Mouse (Mus musculus) hematopoietic stem cell, adult 5-6 weeks (primary cell): ENCODE measurements at regions not wholly inside any gene's neighbourhood (a gene's known extent, or its start where the extent isn't known, plus 50 kb on each side); places are given as distances from the start of the nearest gene placed in this dataset.

ENCODE experiments used
- ATAC-seq, 2 experiments: fragments of 125-278 bp in 1 of 2; replicated peaks in 1 of 2; 2 replicates each; pipeline ENCODE4 v1.8.0; 2016 to 2017; ENCODE audit warnings: inconsistent platforms in 2 of 2, mild to moderate bottlenecking in 2 of 2, moderate number of reproducible peaks in 2 of 2, low read depth in 1 of 2, moderate TSS enrichment in 1 of 2; ENCODE audit not compliant: low FRiP score in 2 of 2, poor library complexity in 2 of 2, severe bottlenecking in 2 of 2, insufficient read depth in 1 of 2, low TSS enrichment in 1 of 2

DNA sequence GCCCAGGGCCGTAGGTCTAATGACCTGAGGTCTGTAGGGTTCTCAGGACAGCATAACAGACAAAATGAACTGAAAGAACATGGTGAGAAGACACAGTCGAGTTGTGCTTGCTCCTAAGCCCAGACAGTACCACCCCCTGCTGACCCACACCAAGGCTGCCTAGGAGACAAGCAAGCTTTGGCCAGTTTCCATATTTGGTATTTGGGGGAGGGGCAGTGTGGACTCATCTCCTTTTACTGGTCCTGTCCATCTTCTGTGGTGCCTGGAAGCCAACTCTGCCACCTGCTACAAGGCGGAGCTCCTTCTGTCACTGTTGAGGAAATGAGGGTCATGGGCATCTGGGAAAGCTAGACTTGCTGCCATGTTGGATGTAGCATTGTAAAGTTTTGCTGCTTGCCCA, 68.9 kb downstream of the Tex29 start:
- no peak for ATAC-seq

DNA sequence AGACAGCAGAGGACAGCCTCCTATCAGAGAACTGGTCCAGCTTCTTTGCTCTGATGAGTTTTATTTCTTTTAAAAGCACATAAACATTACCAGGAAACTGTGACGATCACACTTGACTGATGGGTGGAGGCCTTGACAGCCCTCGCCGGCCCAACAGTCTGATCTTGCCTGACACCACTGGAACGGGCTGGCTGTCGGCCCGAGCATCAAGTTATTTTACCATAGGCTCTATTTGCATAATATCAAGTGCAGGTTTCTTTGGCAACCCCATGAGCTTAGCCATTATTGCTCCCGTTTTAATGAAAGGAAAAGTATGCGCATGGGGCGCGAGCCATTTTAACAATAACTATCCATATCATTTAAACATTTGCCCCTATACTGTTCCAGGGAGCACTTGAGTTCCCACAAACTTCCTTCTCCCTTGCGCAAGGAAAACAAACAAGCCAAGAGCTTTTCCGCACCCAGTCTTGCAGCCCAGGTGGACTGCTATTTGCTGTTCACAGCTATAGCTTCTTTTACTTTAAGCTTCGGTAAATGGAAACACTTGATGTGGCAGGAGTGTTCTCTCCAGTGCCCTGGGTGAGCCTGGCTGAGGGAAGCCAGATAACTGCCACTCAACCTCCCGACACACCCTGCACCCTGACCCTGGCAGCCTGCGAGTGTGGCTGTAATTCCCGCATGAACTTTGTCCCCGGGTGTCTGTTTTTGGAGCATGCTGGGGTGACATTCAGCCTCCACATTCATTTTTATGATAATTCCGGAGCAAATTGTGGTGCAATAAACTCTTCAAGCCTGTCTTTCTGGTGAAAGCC, 71.6 kb downstream of the Tex29 start:
- ATAC-seq: no peak

DNA sequence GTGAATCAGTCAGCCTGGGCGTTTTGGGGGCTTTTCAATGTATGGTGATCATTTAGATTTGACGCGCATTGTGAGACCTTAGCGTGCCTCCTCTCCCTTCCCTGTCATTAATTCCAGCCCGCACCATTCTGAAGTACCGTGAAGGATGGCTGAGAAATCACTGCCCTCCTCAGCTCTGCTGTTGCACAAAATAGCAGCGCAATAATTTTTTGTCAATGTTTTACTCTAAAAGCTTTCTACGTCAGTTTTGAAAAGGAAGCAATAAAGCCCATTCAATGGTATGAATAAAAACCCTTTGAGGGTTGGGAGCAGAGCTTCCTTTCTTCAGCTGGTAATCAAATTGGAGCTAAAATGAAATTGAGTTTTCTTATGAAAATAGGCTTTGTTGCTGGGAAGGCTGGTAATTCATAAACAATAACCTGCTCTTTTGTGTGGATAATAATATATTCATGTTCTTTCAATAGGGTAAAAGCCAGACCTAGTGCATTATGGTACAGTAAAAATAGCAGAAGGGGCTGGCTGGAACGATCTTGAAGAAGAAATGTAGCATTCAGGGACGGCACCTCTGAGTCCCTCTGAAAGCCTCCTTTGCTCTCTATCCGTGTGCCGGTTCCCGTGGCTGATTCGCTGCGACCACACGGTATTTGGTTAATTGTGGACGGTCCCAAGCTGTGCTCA, 72.3 kb downstream of the Tex29 start:
- no peak for ATAC-seq

DNA sequence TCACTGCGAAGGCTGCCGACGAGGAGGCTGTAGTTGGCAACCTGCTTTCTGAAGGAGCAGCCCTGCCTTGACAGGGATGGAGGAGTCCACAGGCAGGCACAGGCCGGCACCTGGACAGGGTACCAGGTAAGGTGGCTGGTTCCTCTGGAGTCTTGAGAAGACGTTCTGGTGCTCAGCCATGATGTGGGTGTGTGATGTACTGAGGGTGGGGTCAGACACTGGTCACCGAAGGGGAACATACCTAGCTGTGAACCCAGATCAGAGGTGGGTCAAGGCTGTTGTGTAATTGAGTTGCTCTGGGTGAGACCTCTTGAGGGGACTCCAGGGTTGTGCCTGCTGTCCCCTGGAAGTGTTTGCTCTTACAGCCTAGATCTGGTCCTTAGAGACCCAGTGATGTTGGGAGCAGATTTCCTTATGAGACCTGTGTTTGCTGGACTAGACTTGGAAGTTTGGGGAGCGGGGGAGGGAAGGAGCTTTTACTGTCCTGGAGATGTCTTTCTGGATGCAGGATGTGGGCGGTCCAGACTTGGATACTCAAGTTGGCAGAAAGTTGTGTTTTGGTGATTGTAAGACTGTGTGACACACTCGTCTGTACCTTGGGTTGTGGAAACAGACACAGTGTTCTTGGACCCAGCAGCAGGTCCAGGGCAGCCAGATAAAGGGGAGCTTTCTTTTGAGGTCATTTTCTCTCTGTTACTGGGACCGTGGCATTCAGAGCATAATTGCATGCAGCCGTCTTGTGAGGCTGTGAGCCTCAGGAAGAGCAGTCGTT, 73.0 kb downstream of the Tex29 start:
- no peak for ATAC-seq

DNA sequence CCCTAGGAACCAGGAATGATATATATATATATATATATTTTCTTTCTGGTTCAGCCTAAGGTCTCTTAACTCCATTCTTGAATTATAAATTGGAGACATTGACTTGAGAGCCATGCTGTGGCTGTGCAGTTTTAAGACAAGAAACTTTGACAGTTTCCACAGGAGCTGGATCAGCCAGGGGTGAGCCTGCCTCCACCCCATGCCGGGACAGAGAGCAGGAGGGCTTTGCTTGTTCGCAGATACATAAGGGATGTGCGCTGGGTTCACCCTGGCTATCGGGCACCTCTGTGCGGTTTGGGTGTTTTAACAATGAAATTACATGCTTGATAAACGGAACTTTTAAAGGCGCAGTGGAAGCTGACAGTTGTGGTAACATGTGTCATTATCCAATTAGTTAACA, 73.9 kb downstream of the Tex29 start:
- no peak for ATAC-seq

GRCm38 (mm10) chr8:11914681-11915474, 74.6 kb downstream of the Tex29 start:
- ATAC-seq: no peak

DNA sequence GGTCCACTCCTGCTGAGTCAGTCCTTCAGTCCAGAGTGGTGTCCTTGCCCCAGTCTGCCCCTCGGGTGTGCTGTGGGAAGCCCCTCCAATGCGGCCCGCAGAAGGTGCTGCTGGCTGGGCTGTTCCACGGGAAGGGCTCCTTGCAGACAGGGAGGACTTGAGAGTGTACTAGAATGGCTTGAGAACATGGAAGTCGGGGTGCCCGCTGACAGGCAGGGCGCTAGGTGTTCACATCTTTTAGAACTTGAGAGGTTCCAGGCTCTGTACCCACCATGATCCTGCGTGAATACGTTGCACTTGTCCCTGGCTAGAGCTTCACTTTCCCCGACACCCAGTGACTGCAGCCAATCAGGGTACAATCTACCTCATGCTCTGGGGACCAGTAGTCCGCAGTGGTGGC, 75.4 kb downstream of the Tex29 start:
- no peak for ATAC-seq

GRCm38 (mm10) chr8:11919876-11920275, 79.6 kb downstream of the Tex29 start:
- ATAC-seq: no peak

DNA sequence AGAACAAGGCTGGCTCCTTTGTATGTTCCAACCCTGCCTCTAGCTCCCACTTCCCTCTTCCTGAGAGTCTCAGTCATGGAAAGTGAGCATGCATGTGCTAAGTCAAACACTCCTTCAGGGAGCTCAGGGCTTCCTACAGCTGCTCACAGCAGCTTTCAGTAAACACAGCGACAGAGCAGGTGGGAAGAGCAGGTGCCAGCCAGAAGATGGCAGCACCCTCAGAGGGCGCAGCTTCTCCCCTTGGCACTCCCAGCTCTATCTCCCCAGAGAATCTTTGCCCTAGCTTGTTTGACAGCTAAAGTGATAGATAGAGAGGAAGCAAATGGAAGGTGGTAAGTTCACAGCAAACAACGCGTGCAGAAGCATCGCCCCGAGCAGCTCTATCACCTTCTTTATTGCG, 82.8 kb downstream of the Tex29 start:
- ATAC-seq: no peak

GRCm38 (mm10) chr8:11924165-11924564, 83.9 kb downstream of the Tex29 start:
- peak; percentile 49 to 61; a peak in 1 of 4 replicates for ATAC-seq

GRCm38 (mm10) chr8:11942892-11943332, 102.6 kb downstream of the Tex29 start:
- peak; percentile 69 to 83 for ATAC-seq

GRCm38 (mm10) chr8:11947766-11948165, 107.5 kb downstream of the Tex29 start:
- ATAC-seq: no peak

DNA sequence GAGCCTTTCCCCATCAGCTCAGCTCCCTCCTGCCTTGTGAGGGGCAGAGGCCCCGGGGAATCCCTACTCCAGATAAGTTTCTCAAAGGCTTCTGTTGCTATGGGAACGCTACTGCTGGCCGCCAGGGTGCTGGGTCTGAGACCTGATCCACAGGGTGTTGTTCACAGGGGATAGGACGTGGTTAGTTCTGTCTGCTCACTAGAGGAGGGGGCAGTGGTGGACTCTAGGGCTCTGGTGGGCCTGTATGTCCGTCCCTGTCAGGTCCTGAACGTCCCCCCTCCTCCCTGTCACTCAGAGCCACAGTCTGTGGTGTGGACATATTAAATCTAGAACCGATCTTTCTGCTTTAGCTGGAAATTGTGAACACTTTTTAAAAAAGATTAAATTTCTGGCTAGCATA, 116.0 kb downstream of the Tex29 start:
- ATAC-seq: no peak

- ATAC-seq: peak; percentile 27 to 42; a peak in 1 of 4 replicates
These were observed 116.9 kb downstream of the Tex29 start for GRCm38 (mm10) chr8:11957046-11957783.

- no peak for ATAC-seq
These were observed 117.9 kb downstream of the Tex29 start for GRCm38 (mm10) chr8:11958176-11958575.

- ATAC-seq: no peak
These were observed 119.2 kb downstream of the Tex29 start for GRCm38 (mm10) chr8:11959466-11959865.

- no peak for ATAC-seq
These were observed 123.3 kb downstream of the Tex29 start for GRCm38 (mm10) chr8:11963575-11963974.
